Mouse (Mus musculus): ENCODE measurements around the gene Pcnx.

DNA sequence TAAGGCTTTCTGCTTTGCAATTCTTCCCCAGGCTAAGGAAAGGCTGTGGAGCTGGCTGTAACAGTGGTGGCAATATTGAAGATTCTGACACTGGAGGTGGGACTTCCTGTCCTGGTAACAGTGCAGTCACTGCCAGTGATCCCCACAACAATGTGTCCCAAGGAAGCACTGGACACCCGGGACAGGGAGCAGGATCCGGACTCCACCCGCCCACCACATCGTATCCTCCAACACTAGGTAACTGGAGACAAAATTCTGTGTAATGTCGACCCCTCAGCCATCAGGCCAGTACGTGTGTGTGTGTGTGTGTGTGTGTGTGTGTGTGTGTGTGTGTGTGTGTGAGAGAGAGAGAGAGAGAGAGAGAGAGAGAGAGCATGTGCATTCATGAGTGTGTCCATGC lies 133.2 kb downstream of the Pcnx start:
- TF ChIP-seq MYOG (IDR thresholded peaks at IDR 0.05; ENCODE audit: control insufficient read depth in 1 of 3, insufficient read depth in 1 of 3, insufficient read length in 2 of 3, low read depth in 2 of 3) (no peak), POLR2A (IDR thresholded peaks at IDR 0.05; ENCODE audit: insufficient read length, low read depth) (no peak), POLR2AphosphoS2 (IDR thresholded peaks at IDR 0.05; ENCODE audit: insufficient read length, low read depth) (no peak), E2F4 (IDR thresholded peaks at IDR 0.05; ENCODE audit: insufficient read depth) (no peak), TCF12 (IDR thresholded peaks at IDR 0.05; ENCODE audit: insufficient read depth, poor library complexity, severe bottlenecking) (no peak), MYOD1 (IDR thresholded peaks at IDR 0.05; ENCODE audit: control insufficient read depth in 1 of 3, insufficient read length in 2 of 3, low read depth in 2 of 3) (no peak), USF1 (IDR thresholded peaks at IDR 0.05; ENCODE audit: low read depth) (no peak)

All from myocyte (in vitro differentiated cells).